Mouse (Mus musculus) right cerebral cortex, postnatal 10 days (tissue): ENCODE results near the gene Fyb.
A peak's percentile ranks its signal among the peaks of the same experiment; 100 is the strongest.

Experiments used
- DNase-seq, 2 experiments: peaks; one replicate each; pipeline ENCODE4 v3.0.0; 2021; ENCODE audit warnings: low spot score in 2 of 2

Gene Fyb

GRCm38 (mm10) chr15:6598626-6599025, 76.0 kb downstream of the Fyb start:
- DNase-seq: no peak

- no peak for DNase-seq
Observed at GRCm38 (mm10) chr15:6600314-6600713, 77.7 kb downstream of the Fyb start.

DNA sequence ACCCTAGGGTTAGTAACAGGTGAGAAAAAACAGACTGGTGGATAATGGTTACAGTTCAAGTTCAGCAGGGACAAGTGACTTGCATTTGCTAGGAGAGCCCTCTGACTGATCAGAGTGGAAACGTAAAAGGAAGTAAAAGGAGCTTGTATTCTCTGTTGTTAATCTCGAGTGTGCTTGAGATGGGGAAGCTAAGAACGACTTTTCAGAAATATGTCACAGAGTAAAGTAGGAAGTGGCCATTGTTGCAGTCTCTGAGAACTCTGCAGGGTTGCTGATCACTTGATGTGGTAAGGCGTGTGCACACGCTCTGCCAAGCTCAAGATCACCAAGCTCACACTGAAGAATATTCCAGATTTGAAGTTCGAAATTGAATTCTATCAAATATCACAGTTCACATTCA, 78.7 kb downstream of the Fyb start:
- DNase-seq: no peak

GRCm38 (mm10) chr15:6602003-6602402, 79.3 kb downstream of the Fyb start:
- DNase-seq: no peak

GRCm38 (mm10) chr15:6610703-6611102, 88.0 kb downstream of the Fyb start:
- no peak for DNase-seq

DNA sequence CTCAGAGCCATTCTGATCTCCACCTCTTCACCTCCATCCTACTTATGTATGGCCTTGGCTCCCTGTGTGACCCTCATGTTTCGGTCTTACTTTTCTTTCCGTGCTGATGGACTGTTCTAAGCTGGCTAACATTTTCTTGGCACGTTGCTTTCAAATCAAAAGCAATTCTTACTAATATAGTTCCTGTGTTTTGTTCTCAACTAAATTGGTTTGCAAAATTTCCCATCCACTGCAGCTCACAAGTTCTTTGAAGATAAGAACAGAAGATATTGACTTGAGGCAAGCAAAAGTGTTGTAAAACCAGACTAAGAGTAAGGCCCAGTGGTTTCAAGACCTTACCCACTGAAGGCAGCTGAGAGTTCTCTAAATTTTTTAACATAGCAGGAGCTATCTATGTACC, 90.2 kb downstream of the Fyb start:
- DNase-seq: no peak

GRCm38 (mm10) chr15:6616382-6617149, 93.9 kb downstream of the Fyb start:
- no peak for DNase-seq

DNA sequence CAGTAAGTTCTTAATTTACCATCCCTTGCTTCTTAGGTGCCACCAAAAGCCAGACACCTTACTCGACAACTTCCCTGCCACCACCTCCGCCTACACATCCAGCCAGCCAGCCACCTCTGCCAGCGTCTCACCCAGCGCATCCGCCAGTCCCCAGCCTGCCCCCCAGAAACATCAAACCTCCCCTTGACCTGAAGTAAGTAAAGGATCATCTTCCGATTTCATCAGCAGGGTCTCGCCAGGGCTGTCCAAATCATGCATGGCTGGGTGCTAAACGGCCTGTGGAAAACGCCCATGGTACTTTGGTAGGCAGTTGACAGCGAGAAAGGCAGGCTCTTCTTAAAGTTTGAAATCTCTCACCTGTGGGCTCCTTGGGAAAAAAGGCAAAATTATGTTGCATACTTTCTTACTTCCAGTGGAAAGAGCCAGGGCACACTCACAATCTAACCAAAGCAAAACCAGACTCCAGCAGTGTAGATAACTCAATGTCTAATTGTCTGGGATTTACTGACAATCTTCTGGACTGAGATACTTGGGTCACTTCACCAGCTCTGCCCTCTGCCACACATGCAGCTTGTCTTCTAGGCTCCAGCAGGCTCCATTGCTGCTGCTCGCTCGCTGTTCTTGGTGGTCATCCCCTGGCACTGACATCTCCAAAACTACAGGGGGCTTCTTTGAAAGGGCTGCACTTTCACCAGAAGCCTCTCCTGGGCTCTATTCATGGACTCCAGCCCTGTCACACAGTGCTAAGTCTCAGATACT, 97.1 kb downstream of the Fyb start:
- no peak for DNase-seq

DNA sequence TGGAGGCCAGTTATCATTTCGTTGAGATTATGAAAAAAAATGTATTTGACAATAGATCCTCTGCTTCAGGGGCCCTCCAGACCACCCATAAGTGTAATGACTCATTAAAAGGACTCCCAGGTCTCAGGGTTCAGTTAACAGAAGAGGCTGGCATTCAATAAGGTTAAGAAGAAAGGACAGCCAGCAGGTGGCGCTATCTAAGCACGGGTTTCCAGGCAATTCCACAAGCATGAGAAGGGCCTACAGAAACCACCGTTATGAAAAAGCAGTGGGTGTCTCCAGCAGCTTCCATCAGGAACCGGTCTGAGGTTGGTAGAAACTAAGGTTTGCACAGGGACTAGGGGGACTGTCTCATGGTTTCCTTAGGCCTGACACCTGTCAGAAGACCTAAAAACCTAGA, 99.9 kb downstream of the Fyb start:
- DNase-seq: peak; percentile 73 to 84

DNA sequence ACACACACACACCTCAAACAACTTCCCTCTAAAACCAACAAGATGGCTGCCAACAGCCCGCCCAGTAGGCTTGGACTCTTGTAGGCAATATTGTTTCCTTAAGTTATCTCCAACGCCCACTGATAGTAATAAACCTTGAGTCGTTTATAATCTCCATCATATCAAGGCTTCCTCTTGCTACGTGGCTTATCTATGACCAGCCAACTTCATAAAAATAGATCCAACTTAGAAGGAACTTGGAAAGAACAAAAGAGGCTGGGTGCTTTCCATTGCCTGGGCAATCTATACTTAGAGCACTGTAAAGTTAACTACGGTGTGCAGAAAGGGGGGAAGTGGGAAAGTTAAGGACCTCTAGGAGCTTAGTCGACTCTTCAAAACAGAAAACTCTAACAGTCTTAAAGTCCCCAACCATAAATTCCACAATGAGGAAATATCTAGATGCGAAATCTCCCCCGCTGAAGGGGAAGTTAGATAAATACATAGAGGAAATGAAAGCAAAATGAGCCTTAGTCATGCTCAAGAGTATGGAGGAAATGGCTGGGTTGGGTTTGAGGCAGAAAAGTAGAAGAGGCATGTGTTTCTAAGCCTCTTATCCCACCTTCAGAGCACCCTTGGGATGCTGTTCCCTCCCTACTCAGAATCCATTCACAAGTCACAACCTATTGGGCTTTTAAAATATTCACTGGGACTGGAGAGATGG, 101.0 kb downstream of the Fyb start:
- DNase-seq: no peak

- peak; percentile 46 to 57 for DNase-seq
Observed at GRCm38 (mm10) chr15:6624365-6625182, 101.9 kb downstream of the Fyb start.

DNA sequence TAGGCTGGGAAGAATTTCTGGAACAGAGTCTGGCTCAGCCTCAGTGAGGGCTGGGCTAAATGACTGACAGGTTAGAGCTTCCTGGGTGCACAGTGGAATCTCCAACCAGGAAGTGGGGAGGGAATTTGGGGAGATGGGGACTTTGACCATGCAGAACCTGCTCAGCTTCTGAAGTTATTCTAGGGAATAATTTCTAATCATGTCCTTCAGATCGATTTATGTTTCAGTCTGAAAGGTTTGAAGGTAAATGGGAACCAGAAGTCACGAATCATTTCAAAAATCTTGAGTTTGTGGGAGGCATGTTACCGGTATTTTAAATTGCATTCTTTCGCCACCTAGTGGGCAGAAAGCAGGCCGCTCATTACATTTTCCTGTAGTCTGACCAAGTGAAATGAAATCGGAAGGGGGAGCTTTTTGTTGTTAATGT, 103.0 kb downstream of the Fyb start:
- DNase-seq: peak; percentile 66 to 76

GRCm38 (mm10) chr15:6626123-6626522, 103.5 kb downstream of the Fyb start:
- DNase-seq: no peak

- no peak for DNase-seq
Observed at GRCm38 (mm10) chr15:6628431-6629077, 105.9 kb downstream of the Fyb start.

- DNase-seq: no peak
Observed at GRCm38 (mm10) chr15:6629174-6629573, 106.5 kb downstream of the Fyb start.

DNA sequence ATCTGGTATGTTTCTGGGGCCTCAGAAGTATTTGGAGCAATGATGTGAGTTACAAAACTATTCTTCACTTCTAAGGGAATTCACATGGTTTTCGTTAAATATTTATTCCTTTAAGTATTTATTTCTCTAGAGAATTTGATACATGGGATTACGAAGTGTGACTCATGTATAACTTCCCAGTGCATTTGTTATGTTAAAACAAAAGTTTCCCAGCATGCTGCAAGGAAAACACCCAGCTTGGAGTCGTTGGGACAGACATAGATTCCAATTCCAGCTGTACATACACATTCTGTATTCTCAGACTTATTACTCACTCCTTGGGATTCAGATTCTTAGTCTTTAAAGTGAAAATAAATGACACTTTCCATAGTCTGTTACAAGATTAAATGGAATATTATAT, 112.8 kb downstream of the Fyb start:
- DNase-seq: no peak

DNA sequence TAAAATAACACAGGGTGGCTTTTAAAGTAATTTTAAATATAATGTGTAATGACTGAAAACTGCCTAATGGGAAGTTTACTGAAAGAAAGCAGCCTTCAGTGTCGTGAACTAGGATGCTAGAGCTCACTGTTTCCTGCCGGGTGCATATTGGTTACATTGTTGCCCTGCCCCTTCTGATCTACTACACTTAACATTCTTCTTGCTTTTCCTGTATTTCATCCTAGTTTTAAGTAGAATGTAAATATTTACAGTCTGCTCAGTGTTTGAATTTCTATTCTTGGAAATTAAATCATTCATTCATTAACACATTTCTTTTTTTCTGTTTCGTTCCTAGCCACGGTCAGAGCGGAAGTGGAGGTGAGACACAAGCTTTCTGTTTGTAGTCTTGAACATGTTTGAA, 119.6 kb downstream of the Fyb start:
- no peak for DNase-seq

GRCm38 (mm10) chr15:6645498-6645897, 122.8 kb downstream of the Fyb start:
- no peak for DNase-seq

GRCm38 (mm10) chr15:6647066-6647465, 124.4 kb downstream of the Fyb start:
- DNase-seq: no peak

DNA sequence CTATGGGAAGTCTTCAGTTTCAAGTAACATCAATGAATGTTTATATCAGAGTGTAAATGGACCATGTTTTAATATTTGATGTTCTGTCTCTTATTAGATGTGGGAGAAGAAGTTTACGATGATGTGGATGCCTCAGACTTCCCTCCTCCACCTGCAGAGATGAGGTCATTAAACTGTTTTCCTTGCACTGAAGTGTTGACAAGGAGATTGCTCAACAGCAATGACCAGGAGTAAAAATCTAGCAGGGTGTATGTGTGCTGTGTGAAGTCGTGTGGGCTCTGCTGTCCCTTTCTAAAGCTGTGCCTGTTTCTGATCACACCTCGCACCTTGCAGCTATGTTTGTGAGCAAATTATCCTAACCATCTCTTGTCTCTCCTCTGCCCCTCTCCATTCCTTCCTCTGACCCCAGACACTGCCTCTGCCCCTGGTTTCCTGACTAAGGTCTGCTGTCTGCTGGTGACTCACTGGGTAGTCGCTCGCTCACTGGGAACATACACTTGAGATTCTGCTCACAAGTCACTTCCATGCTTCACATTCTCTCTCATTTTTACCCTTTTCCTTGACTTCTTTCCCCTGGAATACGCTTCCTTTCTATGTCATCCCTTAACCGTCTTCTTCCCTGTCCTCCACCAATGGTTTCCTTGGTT, 126.2 kb downstream of the Fyb start:
- DNase-seq: no peak

GRCm38 (mm10) chr15:6653046-6653445, 130.4 kb downstream of the Fyb start:
- no peak for DNase-seq
